Mouse (Mus musculus) testis, adult 2 months (tissue): Measurements from ENCODE around the gene Cox4i1.

ENCODE experiments used
- CTCF ChIP-seq: fragments of 200-500 bp; IDR thresholded peaks from 2 replicates; pipeline ENCODE4 v1.5.1; 2012; ENCODE audit warnings: low read depth, mild to moderate bottlenecking, inconsistent platforms, low read length, moderate library complexity; ENCODE audit not compliant: control insufficient read depth, insufficient read depth, insufficient replicate concordance
- POLR2A ChIP-seq: fragments of 200-500 bp; IDR thresholded peaks from 2 replicates; pipeline ENCODE4 v1.6.1; 2012; ENCODE audit warnings: low read depth, mild to moderate bottlenecking, inconsistent platforms, low read length, moderate library complexity; ENCODE audit not compliant: control insufficient read depth

DNA sequence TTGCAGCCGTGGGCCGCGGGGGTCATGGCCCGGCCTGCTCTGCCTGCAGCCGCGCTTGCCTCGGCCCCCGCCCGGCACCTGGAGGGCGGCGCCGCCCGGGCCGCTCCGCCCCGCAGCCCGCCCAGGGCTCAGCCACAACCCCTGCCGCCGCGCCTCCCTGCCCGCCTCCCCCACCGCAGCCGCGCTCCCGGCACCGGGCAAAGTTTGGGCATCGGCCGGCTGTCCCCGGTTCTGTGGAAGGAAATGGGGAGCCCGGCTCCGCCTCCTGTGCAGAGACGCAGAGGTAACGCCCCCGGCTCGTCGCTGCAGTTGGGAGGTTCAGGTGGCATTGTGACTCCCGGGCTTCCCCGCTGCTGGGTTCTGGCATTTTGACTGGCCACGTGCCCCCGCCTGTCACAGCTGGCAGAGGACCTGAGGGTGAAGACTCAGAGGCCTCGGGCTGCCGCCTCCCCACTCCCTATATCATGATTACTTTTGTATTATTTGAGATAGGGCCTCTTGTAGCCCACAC, 33.6 kb upstream of the Cox4i1 start:
- TF ChIP-seq CTCF, result no peak
- no peak for TF ChIP-seq POLR2A
